Mouse (Mus musculus): ENCODE data around the gene Kremen2. TPM values are rescaled to one million over a fixed set of nuclear protein-coding genes. Genes with fewer than 3 reads are reported as not detected.
"Not testable (repeated sequence)": the region's sequence is repeated elsewhere in the genome, so short reads cannot be mapped to it uniquely, and the experiment has no call there.

Gene Kremen2
- polyA plus RNA-seq, 1 experiment from 2014 or later, result 2.2 TPM

- WGBS, result 71% methylated on average over 10 of the region's 10 CpGs
- no peaks in the 10 kb centered on the region for H3K9me3 ChIP-seq (replicated peaks)
- no peaks in the 10 kb centered on the region for H3K36me3 ChIP-seq
- H3K27ac ChIP-seq, result no peak overlapping the region
- H3K27me3 ChIP-seq, result no peaks in the 10 kb centered on the region
- H3K9ac ChIP-seq, result no peak overlapping the region
- no peak overlapping the region for H3K4me2 ChIP-seq
- H3K4me1 ChIP-seq, result peaks cover 7% of the 10 kb centered on the region; the same call in 1 of the 2 replicates
- ATAC-seq (replicated peaks; ENCODE audit: low FRiP score), result no peak
- no peak overlapping the region for H3K4me3 ChIP-seq (replicated peaks)
These were observed 30.6 kb upstream of the Kremen2 start for GRCm38 (mm10) chr17:23776216-23776615.

DNA sequence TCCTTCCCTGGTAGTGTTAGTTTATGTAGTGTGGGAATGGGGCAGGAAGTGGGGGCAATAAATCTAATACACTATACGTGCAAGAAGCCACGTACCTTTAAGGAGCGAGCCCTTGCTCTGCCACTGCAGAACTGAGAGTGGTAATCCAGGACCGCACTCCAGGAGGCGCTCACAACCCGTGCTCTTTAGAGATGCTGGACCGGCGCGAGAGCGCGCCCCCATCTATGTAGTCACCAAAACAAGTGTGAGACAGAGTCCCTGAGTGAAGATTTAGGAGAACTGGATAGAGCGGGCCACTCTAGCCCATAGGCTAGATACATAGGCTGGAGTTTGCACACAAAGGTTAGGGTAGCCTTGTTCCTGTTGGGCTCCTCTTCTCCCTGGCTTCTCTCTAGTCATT, 28.5 kb upstream of the Kremen2 start:
- Histone ChIP-seq H3K4me1 (peaks cover 15% of the 10 kb centered on the region), H3K27me3 (no peaks in the 10 kb centered on the region), H3K36me3 (no peaks in the 10 kb centered on the region), H3K4me2 (no peak overlapping the region), H3K9ac (no peak overlapping the region), H3K27ac (no peak overlapping the region), H3K4me3 (replicated peaks) (no peak overlapping the region), H3K9me3 (replicated peaks) (no peaks in the 10 kb centered on the region)
- 4% methylated on average over 12 of the region's 12 CpGs for WGBS
- peak; percentile 47 for ATAC-seq (replicated peaks; ENCODE audit: low FRiP score)

GRCm38 (mm10) chr17:23773676-23774075, 28.0 kb upstream of the Kremen2 start:
- no peak overlapping the region for H3K27ac ChIP-seq
- H3K4me3 ChIP-seq (replicated peaks), result no peak overlapping the region
- no peak overlapping the region for H3K9ac ChIP-seq
- ATAC-seq (replicated peaks; ENCODE audit: low FRiP score), result no peak
- no peaks in the 10 kb centered on the region for H3K27me3 ChIP-seq
- peaks cover 15% of the 10 kb centered on the region for H3K4me1 ChIP-seq
- peaks cover 3% of the 10 kb centered on the region; the same call in 1 of the 2 replicates for H3K36me3 ChIP-seq
- H3K9me3 ChIP-seq (replicated peaks), result no peaks in the 10 kb centered on the region
- 73% methylated on average over 6 of the region's 6 CpGs for WGBS
- H3K4me2 ChIP-seq, result no peak overlapping the region

GRCm38 (mm10) chr17:23772219-23772556, 26.6 kb upstream of the Kremen2 start:
- 87% methylated on average over 2 of the region's 2 CpGs for WGBS

DNA sequence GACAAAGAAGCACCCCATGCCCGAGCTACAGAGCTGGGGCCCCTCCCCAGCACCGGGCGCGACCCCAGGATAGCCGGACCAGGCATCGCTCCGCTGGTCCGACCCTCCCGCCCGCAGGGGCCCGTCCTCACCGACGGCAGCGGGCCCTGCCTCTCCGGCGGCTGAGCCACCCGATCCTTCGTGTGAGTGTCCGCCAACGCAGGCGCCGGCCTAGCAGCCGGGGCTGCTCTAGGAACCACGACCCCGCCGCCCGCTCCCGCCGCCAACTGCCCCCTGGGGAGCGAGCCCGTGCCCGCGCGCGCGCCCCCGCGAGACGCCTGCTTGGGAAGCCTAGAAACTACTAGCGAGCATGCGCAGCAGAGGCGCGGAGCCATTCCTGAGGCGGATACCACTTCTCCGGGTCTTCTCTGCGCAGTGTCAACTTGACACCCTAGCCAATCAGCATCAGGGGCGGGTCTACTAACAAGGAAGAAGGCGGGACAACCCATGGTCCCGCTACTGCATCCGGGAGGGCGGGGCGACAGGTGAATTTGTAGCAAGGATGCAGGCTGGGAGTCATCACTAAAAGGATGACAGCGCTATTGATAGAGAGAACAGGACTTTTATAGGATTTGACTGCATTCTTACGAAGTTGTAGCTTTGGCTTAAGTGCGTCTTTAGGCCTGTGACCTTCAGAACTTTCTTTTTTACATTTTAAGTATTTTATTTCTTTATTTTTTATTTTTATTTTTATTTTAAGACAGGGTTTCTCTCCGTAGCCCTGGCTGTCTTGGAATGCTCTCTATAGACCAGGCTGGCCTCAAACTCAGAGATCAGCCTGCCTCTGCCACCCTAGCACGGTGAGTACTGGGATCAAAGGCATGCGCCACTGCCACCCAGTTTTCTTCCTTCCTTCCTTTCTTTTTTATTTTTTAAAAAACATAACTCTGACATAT, 25.9 kb upstream of the Kremen2 start, which contains the start of gene Flywch1:
Gene Flywch1, minus strand, starts transcription at position 319 of the 935 bp plus-strand sequence.
- Histone ChIP-seq H3K4me2 (peak within 1 kb of the TSS; percentile 75), H3K4me3 (replicated peaks) (peak within 1 kb of the TSS; percentile 93), H3K27ac (peak within 1 kb of the TSS; percentile 89), H3K9me3 (replicated peaks) (no peaks in the 10 kb centered on the region), H3K27me3 (no peaks in the 10 kb centered on the region), H3K36me3 (peaks cover 11% of the 10 kb centered on the region; the same call in 1 of the 2 replicates), H3K9ac (peak within 1 kb of the TSS; percentile 94), H3K4me1 (peaks cover 15% of the 10 kb centered on the region)
- 3% methylated on average over 56 of the region's 58 CpGs for WGBS
- peak; percentile 97 for ATAC-seq (replicated peaks; ENCODE audit: low FRiP score)

More at GRCm38 (mm10) chr17:23772219-23772556, 26.6 kb upstream of the Kremen2 start:
- peaks cover 11% of the 10 kb centered on the region; the same call in 1 of the 2 replicates for H3K36me3 ChIP-seq
- not testable (repeated sequence) for H3K4me3 ChIP-seq (replicated peaks); H3K27ac ChIP-seq; H3K9me3 ChIP-seq (replicated peaks); H3K9ac ChIP-seq; H3K27me3 ChIP-seq; ATAC-seq (replicated peaks; ENCODE audit: low FRiP score)
- 0 out of 2 replicates have a peak overlapping the region, but pooled peaks have one; percentile 75 for H3K4me2 ChIP-seq
- H3K4me1 ChIP-seq, result peaks cover 15% of the 10 kb centered on the region

- Histone ChIP-seq H3K4me3 (replicated peaks) (peak overlapping the region; percentile 93), H3K9me3 (replicated peaks) (no peaks in the 10 kb centered on the region), H3K36me3 (peaks cover 11% of the 10 kb centered on the region; the same call in 1 of the 2 replicates), H3K9ac (peak overlapping the region; percentile 94), H3K27me3 (no peaks in the 10 kb centered on the region), H3K27ac (peak overlapping the region; percentile 89), H3K4me2 (peak overlapping the region; percentile 75), H3K4me1 (peaks cover 15% of the 10 kb centered on the region)
- under 1% methylated on average over 19 of the region's 19 CpGs for WGBS
- ATAC-seq (replicated peaks; ENCODE audit: low FRiP score), result peak; percentile 50; the same call in 1 of the 2 replicates
These were observed 25.3 kb upstream of the Kremen2 start for GRCm38 (mm10) chr17:23770896-23771283.

DNA sequence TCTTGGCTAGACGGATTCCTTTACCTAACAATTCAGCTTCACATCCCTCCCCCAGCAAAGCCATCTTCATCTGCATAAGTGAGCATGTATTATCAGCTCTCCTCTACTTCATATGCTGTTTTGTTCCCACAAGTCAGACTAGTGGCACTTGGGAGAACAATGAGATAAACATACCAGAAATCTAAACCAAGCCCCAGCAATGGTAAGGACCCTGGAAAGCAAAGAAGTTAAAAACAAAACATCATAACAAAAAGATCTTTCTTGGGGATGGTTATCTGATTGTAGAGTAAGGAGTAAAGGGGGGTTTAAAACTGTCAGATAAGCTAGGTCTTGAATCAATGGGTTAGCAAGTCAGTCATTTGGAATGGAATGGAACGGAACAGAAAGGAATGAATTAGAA, 24.9 kb upstream of the Kremen2 start:
- Histone ChIP-seq H3K4me3 (replicated peaks) (peak overlapping the region; percentile 93), H3K4me1 (peaks cover 15% of the 10 kb centered on the region), H3K27me3 (no peaks in the 10 kb centered on the region), H3K9ac (peak overlapping the region; percentile 94), H3K4me2 (peak overlapping the region; percentile 75), H3K27ac (peak overlapping the region; percentile 89; the same call in 1 of the 2 replicates), H3K36me3 (peaks cover 11% of the 10 kb centered on the region; the same call in 1 of the 2 replicates), H3K9me3 (replicated peaks) (no peaks in the 10 kb centered on the region)
- no peak for ATAC-seq (replicated peaks; ENCODE audit: low FRiP score)
- 20% methylated on average over 2 of the region's 2 CpGs for WGBS

GRCm38 (mm10) chr17:23762976-23763375, 17.3 kb upstream of the Kremen2 start:
- H3K4me3 ChIP-seq (replicated peaks), result no peak overlapping the region
- H3K4me2 ChIP-seq, result no peak overlapping the region
- no peaks in the 10 kb centered on the region for H3K27me3 ChIP-seq
- peaks cover 65% of the 10 kb centered on the region for H3K36me3 ChIP-seq
- no peak overlapping the region for H3K9ac ChIP-seq
- no peak overlapping the region for H3K27ac ChIP-seq
- 89% methylated on average over 11 of the region's 11 CpGs for WGBS
- no peaks in the 10 kb centered on the region for H3K4me1 ChIP-seq
- H3K9me3 ChIP-seq (replicated peaks), result no peaks in the 10 kb centered on the region
- ATAC-seq (replicated peaks; ENCODE audit: low FRiP score), result no peak

GRCm38 (mm10) chr17:23761155-23761554, 15.5 kb upstream of the Kremen2 start:
- 94% methylated on average over 3 of the region's 3 CpGs for WGBS
- Histone ChIP-seq H3K4me2 (no peak overlapping the region), H3K4me1 (no peaks in the 10 kb centered on the region), H3K27ac (no peak overlapping the region), H3K36me3 (peaks cover 80% of the 10 kb centered on the region), H3K9me3 (replicated peaks) (no peaks in the 10 kb centered on the region), H3K27me3 (no peaks in the 10 kb centered on the region), H3K4me3 (replicated peaks) (no peak overlapping the region), H3K9ac (no peak overlapping the region)
- ATAC-seq (replicated peaks; ENCODE audit: low FRiP score), result no peak

DNA sequence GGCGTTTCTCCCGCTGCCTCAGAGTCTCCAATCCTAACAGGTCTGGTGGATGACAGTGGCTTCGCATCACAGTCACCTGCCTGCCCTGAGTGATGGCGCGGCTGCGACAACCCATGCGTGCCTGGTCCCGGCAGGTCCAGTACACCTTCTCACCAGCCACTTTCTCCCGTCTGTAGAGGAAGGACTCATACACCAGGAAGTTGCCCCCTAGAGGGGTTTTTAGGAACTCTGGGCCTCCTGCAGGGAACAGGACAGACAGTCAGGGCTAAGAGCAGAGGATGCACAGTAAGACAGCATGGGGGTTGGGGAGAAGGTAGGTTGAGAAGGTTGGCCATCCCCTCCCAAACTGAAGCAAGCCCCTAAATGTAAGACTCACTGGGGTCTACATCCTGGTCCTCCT, 14.6 kb upstream of the Kremen2 start:
- Histone ChIP-seq H3K36me3 (peaks cover 87% of the 10 kb centered on the region), H3K9me3 (replicated peaks) (no peaks in the 10 kb centered on the region)
- 96% methylated on average over 9 of the region's 9 CpGs for WGBS

DNA sequence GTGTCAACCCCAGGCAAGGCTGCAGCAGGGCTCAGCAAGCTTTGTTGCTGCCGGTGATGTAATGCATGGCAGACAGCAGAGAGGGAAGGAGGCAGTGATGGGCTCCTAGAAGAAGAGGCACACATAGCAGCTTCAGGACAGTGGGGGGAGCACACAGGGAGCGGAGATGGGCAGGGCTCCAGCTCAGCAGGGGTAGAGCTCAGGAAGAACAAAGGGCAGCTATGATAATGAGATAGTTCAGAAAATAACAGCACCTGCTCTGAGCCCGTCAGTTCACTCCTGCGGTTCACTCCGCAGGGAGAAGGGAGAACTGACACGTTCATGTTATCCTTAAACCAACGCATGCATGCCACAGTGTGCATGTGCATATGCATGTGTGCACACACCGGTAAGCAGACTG, 13.2 kb upstream of the Kremen2 start:
- no peak overlapping the region for H3K9ac ChIP-seq
- 78% methylated on average over 8 of the region's 8 CpGs for WGBS
- no peak overlapping the region for H3K4me3 ChIP-seq (replicated peaks)
- H3K9me3 ChIP-seq (replicated peaks), result no peaks in the 10 kb centered on the region
- no peak overlapping the region for H3K27ac ChIP-seq
- no peak overlapping the region for H3K4me2 ChIP-seq
- H3K27me3 ChIP-seq, result no peaks in the 10 kb centered on the region
- no peak for ATAC-seq (replicated peaks; ENCODE audit: low FRiP score)
- H3K36me3 ChIP-seq, result peaks cover 98% of the 10 kb centered on the region
- H3K4me1 ChIP-seq, result no peaks in the 10 kb centered on the region

More for the DNA sequence above, 14.6 kb upstream of the Kremen2 start:
- Histone ChIP-seq H3K4me1 (no peaks in the 10 kb centered on the region), H3K27ac (no peak overlapping the region), H3K4me2 (no peak overlapping the region), H3K9ac (no peak overlapping the region), H3K27me3 (no peaks in the 10 kb centered on the region), H3K4me3 (replicated peaks) (no peak overlapping the region)
- ATAC-seq (replicated peaks; ENCODE audit: low FRiP score), result no peak

DNA sequence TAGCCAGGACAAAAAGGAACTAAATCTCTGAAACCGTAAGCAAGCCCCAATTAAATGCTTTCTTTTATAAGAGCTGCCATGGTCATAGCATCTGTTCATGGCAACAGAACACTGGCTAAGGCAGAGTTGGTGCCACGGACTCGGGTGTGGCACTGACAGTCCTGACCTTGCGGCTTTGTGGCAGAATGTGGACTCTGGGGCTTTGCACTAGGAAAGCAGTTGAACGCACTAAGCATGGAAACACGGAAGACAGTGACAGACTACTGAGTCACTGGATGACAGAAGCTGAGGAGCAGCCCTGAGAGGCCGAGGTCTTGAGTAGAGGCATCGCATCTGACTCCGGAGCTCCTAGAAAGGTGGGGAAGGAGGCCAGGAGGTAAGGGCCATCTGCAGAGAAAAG, 11.9 kb upstream of the Kremen2 start:
- H3K4me2 ChIP-seq, result no peak overlapping the region
- peaks cover 100% of the 10 kb centered on the region for H3K36me3 ChIP-seq
- H3K27ac ChIP-seq, result no peak overlapping the region
- no peaks in the 10 kb centered on the region for H3K4me1 ChIP-seq
- no peak for ATAC-seq (replicated peaks; ENCODE audit: low FRiP score)
- H3K9me3 ChIP-seq (replicated peaks), result no peaks in the 10 kb centered on the region
- H3K9ac ChIP-seq, result no peak overlapping the region
- 96% methylated on average over 9 of the region's 9 CpGs for WGBS
- no peak overlapping the region for H3K4me3 ChIP-seq (replicated peaks)
- H3K27me3 ChIP-seq, result no peaks in the 10 kb centered on the region
